Mouse (Mus musculus) cortical plate, adult 2 months (tissue): ENCODE measurements around the gene Disp2.

ENCODE experiments used
- CTCF ChIP-seq: fragments of 200-500 bp; IDR thresholded peaks from 2 replicates; pipeline ENCODE4 v1.5.1; 2011; ENCODE audit warnings: mild to moderate bottlenecking, control low read depth, low read length; ENCODE audit not compliant: insufficient read depth; ENCODE audit errors: extremely low read depth
- POLR2A ChIP-seq: fragments of 200-500 bp; IDR thresholded peaks from 2 replicates; pipeline ENCODE4 v1.6.1; 2011; ENCODE audit warnings: mild to moderate bottlenecking, low read length, control low read depth; ENCODE audit not compliant: insufficient read depth; ENCODE audit errors: extremely low read depth

DNA sequence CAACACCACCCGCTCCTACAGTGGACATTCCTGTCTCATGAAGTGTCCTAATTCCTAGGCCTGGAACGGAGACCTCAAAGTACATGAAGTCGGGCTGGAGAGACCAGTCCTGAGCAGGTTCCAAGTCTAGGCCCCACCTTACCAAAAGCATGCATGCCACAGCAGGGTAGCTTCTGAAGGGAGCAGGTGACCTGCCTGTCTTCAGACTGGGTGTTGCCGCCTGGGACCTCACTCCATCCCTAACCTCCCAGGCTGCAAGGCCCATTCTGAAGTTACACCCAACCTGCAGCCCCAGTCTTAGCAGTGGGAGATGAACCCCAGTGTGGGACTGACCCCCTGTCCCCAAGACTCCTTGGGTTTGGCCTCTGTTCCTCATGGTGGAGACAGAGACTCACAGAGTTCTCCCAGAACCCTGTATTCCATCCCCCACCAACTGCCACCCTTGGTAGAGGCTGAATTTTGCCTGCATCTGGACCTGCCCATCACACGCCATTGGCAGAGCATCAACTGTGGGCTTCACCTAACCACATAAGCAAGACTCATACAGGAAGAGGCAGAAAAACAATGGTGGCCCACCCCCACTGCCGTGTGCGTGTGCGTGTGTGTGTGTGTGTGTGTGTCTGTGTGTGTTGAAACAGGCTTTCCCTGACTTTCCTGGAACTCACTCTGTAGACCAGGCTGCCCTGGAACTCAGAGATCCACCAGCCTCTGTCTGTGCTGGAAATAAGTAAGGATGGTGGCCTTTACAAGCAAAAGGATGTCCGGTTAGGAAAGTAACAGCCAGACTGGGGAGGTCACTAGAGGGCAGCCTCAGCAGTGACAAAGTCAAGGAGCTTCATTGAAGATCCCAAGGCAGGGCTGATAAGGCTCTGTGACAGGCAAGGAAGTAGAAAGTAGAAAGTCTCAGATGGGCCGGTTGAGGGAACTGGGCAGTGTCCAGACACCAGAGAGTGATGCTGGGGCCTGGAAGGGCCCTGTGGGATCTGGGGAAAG is 13.2 kb upstream of the Disp2 start:
- TF ChIP-seq CTCF: no peak
- no peak for TF ChIP-seq POLR2A
